Mouse (Mus musculus): ENCODE measurements at regions not wholly inside any gene's neighbourhood (a gene's known extent, or its start where the extent isn't known, plus 50 kb on each side); places are given as distances from the start of the nearest gene placed in this dataset. TPM values are rescaled to one million over a fixed set of nuclear protein-coding genes. Genes with fewer than 3 reads are reported as not detected.

- no peak for DNase-seq
These were observed 123.6 kb upstream of the Sptlc3 start for GRCm38 (mm10) chr2:139370070-139370469.

GRCm38 (mm10) chr2:139380285-139380684 lies 113.4 kb upstream of the Sptlc3 start:
- no peak for DNase-seq

GRCm38 (mm10) chr2:139381628-139382027 lies 112.1 kb upstream of the Sptlc3 start:
- DNase-seq, result peak; percentile 62 to 72

- DNase-seq, result no peak
These were observed 80.2 kb upstream of the Sptlc3 start for GRCm38 (mm10) chr2:139413559-139413958.

- DNase-seq, result no peak
These were observed 76.2 kb upstream of the Sptlc3 start for GRCm38 (mm10) chr2:139417506-139417905.

GRCm38 (mm10) chr2:139422678-139423077 lies 71.0 kb upstream of the Sptlc3 start:
- no peak for DNase-seq

GRCm38 (mm10) chr2:139423413-139423812 lies 70.3 kb upstream of the Sptlc3 start:
- no peak for DNase-seq

Small RNA genes in the stretch of these regions (microRNA-seq; reads per million reads assigned to microRNA genes)
- gene Mir1952, result not detected
